Mouse (Mus musculus): Measurements from ENCODE around the gene Cd52.
"Not testable (repeated sequence)": the region's sequence is repeated elsewhere in the genome, so short reads cannot be mapped to it uniquely, and the experiment has no call there.

The Cd52 gene

GRCm38 (mm10) chr4:134094923-134095547, at the start of gene Cd52:
Cd52 (minus strand) TSS chr4:134095082.
- peak; percentile 79 for DNase-seq

DNA sequence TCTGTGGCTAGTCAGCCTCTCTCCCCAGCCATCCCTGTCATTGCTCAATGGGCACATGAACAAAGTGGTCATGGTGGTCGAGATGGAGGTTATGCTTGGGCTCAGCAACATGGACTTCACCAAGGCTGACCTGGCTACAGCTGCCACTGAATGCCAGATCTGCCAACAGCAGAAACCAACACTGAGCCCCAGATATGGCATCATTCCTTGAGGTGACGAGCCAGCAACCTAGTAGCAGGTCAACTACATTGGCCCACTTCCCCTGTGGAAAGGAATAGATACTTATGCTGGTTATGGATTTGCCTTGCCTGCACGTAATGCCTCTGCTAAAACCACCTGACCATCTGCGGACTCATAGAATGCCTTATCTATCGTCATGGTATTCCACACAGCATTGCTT, 49.4 kb upstream of the Cd52 start:
- DNase-seq: not testable (repeated sequence)

DNA sequence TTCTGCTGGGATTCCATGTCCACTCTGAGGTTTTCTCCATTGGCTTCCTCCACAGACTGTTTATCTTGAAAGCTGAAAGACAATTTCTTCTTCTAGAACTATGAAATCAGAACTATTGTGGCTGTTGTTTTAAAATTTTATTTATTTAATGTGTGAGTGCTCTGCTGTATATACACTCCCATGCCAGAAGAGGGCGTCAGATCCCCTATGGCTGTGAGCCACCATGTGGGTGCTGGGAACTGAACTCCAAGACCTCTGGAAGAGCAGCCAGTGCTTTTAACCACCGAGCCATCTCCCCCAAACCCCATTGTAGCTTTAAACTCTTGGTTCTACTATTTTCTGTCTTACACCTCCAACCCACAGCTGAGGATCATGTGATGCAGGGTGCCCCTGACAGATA, 44.0 kb upstream of the Cd52 start:
- DNase-seq: no peak

- no peak for DNase-seq
Observed at GRCm38 (mm10) chr4:134136280-134136926, 41.5 kb upstream of the Cd52 start.

DNA sequence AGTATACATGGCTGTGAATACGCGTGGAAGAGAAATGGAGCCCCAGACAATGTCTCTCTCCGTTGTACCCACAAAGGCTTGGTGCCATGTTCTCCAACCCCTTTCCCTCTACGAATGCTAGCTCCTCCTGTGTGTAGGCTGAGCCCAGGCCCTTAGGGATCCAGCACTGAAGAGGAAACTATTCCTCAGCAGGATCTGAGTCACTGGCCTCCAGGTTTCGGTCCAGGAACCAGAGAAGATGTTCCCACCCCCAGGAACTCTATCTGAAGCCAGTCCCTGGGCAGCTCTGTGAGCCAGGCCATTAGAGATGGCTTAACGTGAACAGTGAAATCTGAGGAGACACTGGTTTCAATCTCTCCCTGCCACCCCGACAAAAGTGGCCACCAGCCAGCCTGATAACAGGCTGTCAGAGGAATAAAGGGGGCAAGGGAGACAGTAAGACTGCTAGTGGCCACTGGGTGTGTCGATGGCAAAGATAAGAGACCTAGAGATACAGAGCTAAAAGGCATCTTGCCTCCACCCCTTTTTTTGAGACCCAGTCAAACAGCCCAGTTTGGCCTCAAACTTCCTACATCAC, 37.7 kb upstream of the Cd52 start:
- no peak for DNase-seq

DNA sequence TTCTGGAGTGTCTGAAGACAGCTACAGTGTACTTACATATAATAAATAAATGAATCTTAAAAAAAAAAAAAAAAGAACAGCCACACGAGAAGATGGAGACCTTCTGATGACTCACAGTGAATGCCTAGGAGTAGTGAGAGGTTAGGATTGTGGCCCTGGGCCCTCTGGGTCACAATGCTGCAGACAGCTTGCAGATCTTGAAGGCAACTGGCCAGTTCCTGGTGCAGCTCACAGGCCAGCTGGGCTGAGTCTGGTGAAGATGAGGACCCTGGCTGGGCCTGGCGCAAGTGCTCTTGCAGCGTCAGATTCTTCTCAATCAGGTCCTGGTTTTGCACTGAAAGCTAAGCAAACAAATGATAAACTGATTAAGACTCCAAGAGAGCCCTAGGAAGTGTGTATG, 37.2 kb upstream of the Cd52 start:
- DNase-seq: no peak

GRCm38 (mm10) chr4:134129482-134129881, 34.6 kb upstream of the Cd52 start:
- DNase-seq: peak; percentile 43

DNA sequence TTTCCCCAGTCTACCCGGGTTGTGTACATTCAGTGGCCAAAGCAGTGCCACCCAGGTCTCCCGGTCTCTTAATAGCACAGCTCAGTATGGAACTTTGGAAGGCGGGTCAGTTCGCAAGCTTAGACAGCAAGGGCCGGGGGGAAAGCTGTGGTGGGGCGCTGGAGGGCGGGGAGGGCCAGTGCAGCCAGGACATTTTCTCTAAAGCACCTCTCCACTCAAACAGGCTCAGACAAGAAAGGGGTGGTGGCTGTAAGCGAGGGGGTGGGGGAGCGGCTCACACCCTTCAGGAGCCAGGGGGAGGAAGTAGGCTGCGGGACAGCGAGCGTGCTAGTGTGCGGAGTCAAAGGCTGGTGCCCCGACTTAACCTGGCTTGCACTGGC, 34.1 kb upstream of the Cd52 start:
- peak; percentile 75 for DNase-seq

DNA sequence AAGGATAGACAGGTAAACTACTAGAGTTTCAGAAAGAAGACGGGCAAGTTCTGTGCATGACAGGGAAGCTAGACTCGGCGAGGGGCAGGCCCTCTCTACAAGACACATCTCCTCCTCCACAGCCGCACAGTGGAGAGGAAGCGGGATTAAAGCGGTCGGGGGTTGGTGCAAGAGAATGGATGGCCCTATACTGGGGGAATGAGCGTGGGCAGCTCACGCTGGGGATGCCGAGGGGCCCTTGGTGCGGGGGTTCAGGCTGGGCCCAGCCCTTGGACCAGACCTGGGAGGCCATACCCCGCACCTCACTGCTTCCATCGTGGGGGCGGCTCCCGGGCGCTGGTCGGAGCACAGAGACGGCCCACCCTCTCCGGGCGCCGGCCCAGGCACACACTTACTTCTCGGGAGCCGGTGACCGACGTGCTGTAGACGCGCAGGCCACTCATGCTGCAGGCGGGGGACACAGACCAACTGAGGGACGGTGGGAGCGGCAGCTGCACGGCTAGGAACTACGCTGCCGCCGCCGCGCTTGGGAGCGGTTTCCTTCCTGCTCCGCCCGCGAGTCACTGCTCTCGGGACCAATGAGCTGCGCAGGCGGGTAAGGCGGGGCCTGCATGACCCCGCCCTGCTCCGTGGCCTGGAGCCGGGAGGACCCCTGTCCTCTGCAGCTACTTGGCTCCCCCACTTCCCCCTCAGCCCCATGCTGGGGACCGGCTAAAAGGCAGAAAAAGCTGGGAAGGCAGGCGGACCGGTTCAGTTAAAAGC, 33.5 kb upstream of the Cd52 start, which contains the start of gene Sh3bgrl3:
Sh3bgrl3 (minus strand) TSS at position 569 of the 762 bp plus-strand sequence.
- DNase-seq: peak; percentile 94

DNA sequence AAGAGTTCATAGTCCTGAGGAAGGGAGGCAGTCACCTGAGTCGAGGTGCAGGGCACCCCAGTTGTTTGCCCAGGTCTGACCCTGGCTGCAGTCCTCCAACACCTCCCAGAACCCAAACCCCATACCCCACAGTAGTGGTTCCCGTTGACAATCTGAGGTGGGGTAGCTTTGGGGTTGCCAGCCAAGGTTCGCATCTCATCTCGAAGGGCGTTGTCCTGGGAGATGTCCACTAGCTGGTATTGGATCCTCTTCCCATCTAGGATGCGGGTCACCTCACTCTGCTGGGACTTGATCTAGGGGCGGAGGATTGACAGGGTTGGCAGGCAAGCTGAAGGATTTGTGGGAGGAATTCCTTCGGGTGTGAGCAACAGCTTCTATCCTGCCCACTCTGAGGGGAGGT, 32.9 kb upstream of the Cd52 start:
- DNase-seq: peak; percentile 27

DNA sequence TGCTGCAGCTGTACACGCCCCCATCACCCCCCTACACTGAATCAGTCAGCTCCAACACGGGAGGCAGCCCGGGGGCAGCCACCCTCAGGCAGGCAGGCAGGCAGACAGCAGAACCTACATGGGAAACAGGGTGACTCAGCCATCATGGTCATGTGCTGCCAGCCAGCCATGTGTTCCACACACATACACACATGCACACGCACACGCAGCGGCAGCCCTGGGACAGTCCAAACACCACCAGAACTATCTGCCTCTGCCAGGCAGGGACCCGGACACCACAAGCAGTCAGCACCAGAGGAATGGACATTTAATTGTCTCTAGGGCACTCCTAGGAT, 32.2 kb upstream of the Cd52 start:
- no peak for DNase-seq

DNA sequence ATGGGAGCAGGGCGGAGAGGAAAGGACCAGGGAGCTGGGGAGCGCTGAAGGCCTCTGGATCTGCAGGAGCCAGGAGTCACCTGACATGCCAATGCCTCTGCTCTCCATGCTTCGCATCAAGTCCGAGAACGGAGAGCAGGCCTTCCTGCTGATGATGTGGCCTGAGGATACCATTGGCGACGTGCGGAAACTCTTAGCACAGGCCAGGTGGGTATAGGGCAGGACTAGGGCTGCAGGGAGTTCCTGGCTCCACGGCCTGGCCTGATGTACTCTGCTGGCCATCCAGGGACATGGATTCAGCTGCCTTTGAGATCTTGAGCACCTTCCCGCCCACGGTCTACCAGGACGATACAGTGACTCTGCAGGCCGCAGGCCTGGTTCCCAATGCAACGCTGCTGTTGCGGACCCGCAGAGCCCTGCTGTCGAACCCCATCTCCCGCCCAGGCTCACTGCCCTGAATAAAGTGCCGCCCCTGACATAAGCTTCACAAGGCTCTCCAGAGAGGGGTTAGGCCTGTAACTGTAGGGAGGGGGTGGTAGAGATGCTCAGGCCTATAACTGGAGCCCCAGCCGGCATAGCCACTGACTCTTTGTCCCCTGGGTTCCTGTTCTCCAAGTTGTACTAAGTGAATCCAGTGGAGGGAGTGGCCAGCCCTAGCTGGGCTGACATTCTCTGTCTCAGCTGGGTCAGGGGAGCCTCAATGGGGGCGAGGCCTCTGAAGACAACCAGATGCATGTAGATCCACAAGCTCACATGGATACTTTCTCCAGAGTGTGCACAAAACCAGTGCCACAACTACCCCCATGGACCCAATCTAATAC, 31.6 kb upstream of the Cd52 start:
- peak; percentile 27 for DNase-seq

- DNase-seq: no peak
Observed at GRCm38 (mm10) chr4:134125383-134126060, 30.6 kb upstream of the Cd52 start.

GRCm38 (mm10) chr4:134123680-134124551, 29.0 kb upstream of the Cd52 start:
- DNase-seq: peak; percentile 85

GRCm38 (mm10) chr4:134123147-134123546, 28.3 kb upstream of the Cd52 start:
- DNase-seq: no peak

GRCm38 (mm10) chr4:134122281-134122680, 27.4 kb upstream of the Cd52 start:
- peak; percentile 51 for DNase-seq

DNA sequence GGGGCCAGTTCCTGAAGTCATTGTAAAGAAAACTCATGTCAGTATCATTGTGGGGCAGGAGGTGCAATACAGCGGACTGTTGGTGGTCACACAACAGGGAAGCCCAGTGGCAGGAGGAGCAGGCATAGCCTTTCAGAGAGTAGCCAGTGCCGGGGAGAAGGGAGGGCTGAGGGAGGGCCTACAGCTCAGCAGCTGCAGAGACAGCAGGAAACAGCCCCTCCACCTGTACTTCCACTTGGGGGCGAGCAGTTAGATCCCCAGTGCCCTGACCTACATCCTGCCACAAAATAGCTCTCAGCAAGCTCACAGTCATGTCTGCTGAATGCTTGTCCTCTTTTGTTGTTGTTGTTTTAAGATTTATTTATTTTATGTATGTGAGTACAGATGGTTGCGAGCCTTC, 26.7 kb upstream of the Cd52 start:
- DNase-seq: peak; percentile 83

DNA sequence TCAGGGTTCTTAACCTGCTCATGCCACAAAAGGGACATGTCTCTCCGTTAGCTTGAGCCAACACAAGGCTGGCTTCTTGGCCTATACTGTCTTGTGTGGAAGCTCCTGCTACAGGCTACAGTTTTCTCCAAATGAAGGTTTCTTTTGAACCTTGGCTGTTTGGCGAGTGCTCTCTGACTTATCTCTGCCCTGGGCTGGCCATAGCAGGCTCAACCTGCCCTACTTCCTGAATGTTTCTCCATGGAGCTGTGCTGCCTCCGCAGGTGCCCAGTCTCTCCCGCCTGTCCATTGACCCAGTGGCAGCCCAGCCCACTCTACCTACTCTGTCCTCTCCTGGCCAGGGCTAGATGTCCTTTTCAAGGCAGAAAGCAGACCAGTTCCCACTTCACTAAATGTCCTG, 26.0 kb upstream of the Cd52 start:
- DNase-seq: peak; percentile 56

- DNase-seq: peak; percentile 42
Observed at GRCm38 (mm10) chr4:134120192-134120805, 25.4 kb upstream of the Cd52 start.

GRCm38 (mm10) chr4:134119644-134120043, 24.8 kb upstream of the Cd52 start:
- peak; percentile 83 for DNase-seq

DNA sequence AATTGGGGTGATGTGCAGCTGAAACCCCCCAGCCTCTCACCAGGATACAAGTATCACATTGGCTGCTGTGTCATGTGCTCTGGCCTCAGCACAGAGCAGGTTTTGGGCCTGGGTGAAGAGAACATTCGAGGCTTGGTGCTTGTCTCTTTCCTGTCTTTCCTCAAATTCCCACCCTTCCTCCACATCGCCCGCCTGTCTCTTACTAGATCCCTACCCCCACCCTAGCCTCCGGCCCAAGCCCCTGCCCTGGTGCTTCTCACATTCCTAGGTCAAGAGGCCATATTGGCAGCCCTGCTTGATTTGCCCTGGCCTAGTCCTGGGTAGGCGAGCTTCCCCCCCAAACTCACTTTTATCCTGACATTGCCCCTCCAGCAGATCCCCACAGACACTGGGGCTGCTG, 24.2 kb upstream of the Cd52 start:
- DNase-seq: peak; percentile 62
